Mouse (Mus musculus): Measurements from ENCODE around the gene Ogg1.

DNA sequence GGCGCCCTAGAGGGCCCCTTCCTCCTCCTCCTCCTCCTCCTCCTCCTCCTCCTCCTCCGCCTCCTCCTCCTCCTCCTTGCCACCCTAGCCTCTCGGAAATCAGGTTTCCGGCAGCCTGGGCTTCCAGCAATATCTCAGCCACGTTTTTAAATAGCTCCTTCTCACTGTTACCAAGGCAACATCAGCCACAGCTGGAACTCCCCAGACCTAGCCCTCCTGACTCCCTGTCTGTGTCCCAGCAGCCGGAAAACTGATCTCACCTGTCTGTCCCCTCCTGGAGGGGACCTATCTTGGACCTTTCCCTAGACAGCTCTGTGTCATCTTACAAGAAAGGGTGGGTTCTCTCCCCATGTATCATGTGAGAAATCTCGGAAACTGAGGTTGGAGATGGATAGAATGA is 15.5 kb downstream of the Ogg1 start:
- TF ChIP-seq CTCF (IDR thresholded peaks at IDR 0.05; ENCODE audit: borderline replicate concordance, insufficient read depth, low read length) = no peak
- TF ChIP-seq POLR2A (IDR thresholded peaks at IDR 0.05; ENCODE audit: low read depth, low read length) = no peak
